Mouse (Mus musculus): ENCODE measurements around the gene Ccl24. TPM values are rescaled to one million over a fixed set of nuclear protein-coding genes. Genes with fewer than 3 reads are reported as not detected.
"Not testable (repeated sequence)": the region's sequence is repeated elsewhere in the genome, so short reads cannot be mapped to it uniquely, and the experiment has no call there.

Gene Ccl24
- 0.42 and 0.90 TPM in 2 replicates for polyA plus RNA-seq (2016; fragmentation: Nextera tagmentation; extraction: Ambion mirVana)

DNA sequence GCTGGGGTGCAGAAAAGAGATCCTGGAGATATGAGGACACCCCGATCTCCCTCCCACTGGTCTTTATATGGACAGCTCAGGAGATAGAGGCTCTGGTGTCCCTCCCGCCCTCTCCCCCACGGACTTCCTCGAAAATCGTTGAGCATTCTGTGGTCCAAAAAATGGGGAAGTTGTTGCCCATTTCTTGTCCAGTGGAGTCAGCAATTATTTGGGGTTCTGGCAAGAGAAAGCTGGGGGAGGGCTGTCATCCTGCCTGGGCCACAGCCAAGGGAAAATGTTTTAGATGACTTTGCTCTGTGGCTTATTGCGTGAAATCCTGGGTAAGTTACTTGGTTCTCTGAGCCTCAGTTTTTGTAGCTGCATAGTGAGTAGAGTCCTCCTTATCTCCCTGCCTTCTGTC lies at the start of gene Ccl24:
Ccl24 (minus strand) TSS at position 44 of the 400 bp plus-strand sequence.
- H3K36me3 ChIP-seq (replicated peaks): no peaks in the 10 kb centered on the region
- WGBS: 93% methylated on average over 6 of the region's 6 CpGs
- no peak for DNase-seq (ENCODE audit: extremely low spot score, low spot score)
- H3K9me3 ChIP-seq: no peaks in the 10 kb centered on the region; the same call in 1 of the 2 replicates
- no peaks in the 10 kb centered on the region for H3K4me1 ChIP-seq
- no peak within 1 kb of the TSS for H3K27ac ChIP-seq
- H3K4me3 ChIP-seq: no peak within 1 kb of the TSS
- H3K27me3 ChIP-seq (ENCODE audit: poor library complexity, severe bottlenecking): no peaks in the 10 kb centered on the region

DNA sequence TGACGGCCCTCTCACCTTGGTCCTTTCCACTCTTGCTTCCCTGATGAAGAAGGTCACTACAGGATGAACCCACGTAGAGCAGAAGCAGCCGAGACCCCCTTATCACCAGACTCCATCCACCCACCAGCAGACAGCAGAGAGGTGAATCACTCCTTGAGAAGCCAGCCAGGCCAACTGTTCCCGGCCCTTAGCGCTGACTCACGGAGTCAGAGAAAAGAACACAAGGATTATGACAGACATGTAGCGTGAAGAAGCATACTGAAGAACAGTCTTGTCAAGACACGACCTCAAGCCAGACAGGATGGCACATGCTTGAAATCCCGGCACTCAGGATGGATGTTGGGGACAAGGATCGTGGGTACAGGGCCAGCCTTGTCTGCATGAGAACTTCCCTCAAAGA lies 48.9 kb upstream of the Ccl24 start:
- H3K27me3 ChIP-seq (ENCODE audit: poor library complexity, severe bottlenecking): no peaks in the 10 kb centered on the region
- H3K4me1 ChIP-seq: 0 out of 2 replicates have a peak, but pooled peaks cover 2% of the 10 kb centered on the region
- 87% methylated on average over 10 of the region's 10 CpGs for WGBS
- H3K36me3 ChIP-seq (replicated peaks): no peaks in the 10 kb centered on the region
- no peak for DNase-seq (ENCODE audit: extremely low spot score, low spot score)
- no peaks in the 10 kb centered on the region for H3K9me3 ChIP-seq
- H3K27ac ChIP-seq: no peak overlapping the region
- no peak overlapping the region for H3K4me3 ChIP-seq

DNA sequence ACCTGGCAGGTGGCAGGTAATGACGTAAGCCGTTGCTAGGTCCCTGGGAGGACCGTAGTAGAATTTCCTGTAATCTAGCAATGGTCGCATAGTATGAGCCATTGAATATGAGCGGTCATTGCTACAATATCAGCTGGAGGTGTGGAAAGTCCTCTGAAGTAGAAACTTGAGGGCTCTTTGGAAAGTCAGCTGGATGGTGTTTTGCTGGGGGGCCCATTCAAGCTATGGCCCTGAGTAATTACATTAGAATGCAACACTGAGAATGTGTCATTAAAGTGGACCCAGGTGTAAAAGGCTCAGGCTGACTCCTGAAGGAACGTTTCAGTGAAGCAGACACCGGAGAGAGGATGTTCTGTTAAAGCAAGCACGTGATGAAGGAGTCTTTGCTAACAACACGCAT lies 47.7 kb upstream of the Ccl24 start:
- Histone ChIP-seq H3K27ac (no peak overlapping the region), H3K4me3 (no peak overlapping the region), H3K4me1 (0 out of 2 replicates have a peak, but pooled peaks cover 2% of the 10 kb centered on the region), H3K9me3 (no peaks in the 10 kb centered on the region), H3K27me3 (ENCODE audit: poor library complexity, severe bottlenecking) (no peaks in the 10 kb centered on the region), H3K36me3 (replicated peaks) (no peaks in the 10 kb centered on the region)
- DNase-seq (ENCODE audit: extremely low spot score, low spot score): no peak
- 86% methylated on average over 9 of the region's 9 CpGs for WGBS

DNA sequence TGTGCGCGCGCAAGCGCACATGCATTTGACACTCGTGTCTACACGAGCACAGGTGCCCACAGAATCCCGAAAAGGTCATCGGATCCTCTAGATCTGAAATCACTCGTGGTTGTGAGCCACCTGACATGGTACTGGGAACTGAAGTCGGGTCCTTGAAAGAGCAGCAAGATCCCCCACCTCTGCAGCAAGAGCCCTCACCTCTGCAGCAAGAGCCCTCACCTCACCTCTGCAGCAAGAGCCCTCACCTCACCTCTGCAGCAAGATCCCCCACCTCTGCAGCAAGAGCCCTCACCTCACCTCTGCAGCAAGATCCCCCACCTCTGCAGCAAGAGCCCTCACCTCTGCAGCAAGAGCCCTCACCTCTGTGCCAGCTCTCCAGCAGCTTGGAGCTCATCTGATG lies 46.9 kb upstream of the Ccl24 start:
- not testable (repeated sequence) for DNase-seq (ENCODE audit: extremely low spot score, low spot score); H3K4me1 ChIP-seq; H3K27ac ChIP-seq; H3K36me3 ChIP-seq (replicated peaks); H3K4me3 ChIP-seq; H3K9me3 ChIP-seq; H3K27me3 ChIP-seq (ENCODE audit: poor library complexity, severe bottlenecking)
- WGBS: 92% methylated on average over 10 of the region's 10 CpGs

DNA sequence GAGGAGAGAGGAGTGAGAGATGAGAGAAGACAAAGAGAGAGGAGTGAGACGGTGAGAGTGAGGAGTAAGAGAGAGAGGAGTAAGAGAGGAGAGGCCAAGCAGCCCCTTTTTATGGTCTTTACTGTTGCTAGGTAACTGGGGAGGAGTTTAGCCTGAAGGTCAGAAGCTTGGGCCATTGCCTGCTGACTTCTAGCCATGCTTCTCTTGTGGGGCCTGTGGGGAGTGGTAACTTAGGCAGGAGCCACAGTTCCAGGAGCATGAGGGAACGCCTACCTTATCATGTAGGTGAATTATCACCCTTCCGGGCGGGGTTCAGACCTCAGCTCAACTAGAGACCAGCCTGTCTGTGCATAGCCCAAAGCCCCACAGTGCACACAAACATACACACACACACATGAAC lies 36.9 kb upstream of the Ccl24 start:
- no peaks in the 10 kb centered on the region for H3K27me3 ChIP-seq (ENCODE audit: poor library complexity, severe bottlenecking)
- no peaks in the 10 kb centered on the region for H3K4me1 ChIP-seq
- DNase-seq (ENCODE audit: extremely low spot score, low spot score): no peak
- no peak overlapping the region for H3K27ac ChIP-seq
- H3K36me3 ChIP-seq (replicated peaks): no peaks in the 10 kb centered on the region
- WGBS: 78% methylated on average over 4 of the region's 4 CpGs
- H3K4me3 ChIP-seq: no peak overlapping the region
- H3K9me3 ChIP-seq: peaks cover 7% of the 10 kb centered on the region; the same call in 1 of the 2 replicates

DNA sequence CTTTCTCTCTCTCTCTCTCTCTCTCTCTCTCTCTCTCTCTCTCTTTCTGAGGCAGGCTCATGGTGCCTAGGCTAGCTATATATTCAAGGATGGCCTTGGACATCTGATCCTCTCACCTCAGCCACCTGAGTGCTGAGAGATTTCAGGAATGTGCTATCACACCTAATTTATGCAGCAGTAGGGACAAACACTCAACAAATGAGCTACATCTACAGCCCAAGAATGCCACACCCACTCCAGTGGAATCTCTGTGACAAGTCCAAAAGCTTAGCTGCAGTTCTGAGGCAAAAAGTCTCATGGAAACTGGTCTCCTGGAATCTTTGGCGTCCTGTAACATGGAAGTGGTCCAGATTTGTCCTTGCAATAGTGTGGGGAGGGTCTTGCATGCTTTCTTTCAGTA lies 34.7 kb upstream of the Ccl24 start:
- Histone ChIP-seq H3K36me3 (replicated peaks) (no peaks in the 10 kb centered on the region), H3K9me3 (peaks cover 13% of the 10 kb centered on the region), H3K4me3 (no peak overlapping the region), H3K27me3 (ENCODE audit: poor library complexity, severe bottlenecking) (no peaks in the 10 kb centered on the region), H3K4me1 (no peaks in the 10 kb centered on the region), H3K27ac (no peak overlapping the region)
- DNase-seq (ENCODE audit: extremely low spot score, low spot score): no peak
- 58% methylated on average over 1 of the region's 1 CpGs for WGBS

DNA sequence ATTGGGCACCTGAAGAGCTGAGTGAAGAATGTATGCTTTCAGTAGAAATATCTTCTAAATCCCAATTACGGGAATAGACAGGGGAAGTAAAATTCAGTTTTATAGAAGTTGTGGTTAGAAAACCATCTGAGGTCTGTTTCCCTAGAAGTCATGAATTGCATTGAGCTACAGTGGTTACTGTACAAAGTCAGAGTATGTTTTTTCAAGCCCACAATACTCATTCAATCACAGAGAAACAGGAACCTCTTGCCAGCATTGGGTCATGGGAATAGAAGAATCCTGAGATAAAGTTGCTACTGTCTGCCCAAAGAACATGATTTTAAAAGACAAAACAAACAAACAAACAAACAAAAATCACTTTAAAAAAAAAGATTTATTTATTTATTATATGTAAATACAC lies 33.9 kb upstream of the Ccl24 start:
- not testable (repeated sequence) for H3K27me3 ChIP-seq (ENCODE audit: poor library complexity, severe bottlenecking); DNase-seq (ENCODE audit: extremely low spot score, low spot score); H3K36me3 ChIP-seq (replicated peaks); H3K4me1 ChIP-seq; H3K4me3 ChIP-seq; H3K27ac ChIP-seq
- peaks cover 12% of the 10 kb centered on the region for H3K9me3 ChIP-seq
- WGBS: no CpG with 5 or more reads among the region's 1 CpGs

DNA sequence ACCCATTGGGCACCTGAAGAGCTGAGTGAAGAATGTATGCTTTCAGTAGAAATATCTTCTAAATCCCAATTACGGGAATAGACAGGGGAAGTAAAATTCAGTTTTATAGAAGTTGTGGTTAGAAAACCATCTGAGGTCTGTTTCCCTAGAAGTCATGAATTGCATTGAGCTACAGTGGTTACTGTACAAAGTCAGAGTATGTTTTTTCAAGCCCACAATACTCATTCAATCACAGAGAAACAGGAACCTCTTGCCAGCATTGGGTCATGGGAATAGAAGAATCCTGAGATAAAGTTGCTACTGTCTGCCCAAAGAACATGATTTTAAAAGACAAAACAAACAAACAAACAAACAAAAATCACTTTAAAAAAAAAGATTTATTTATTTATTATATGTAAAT lies 31.8 kb upstream of the Ccl24 start:
- not testable (repeated sequence) for H3K36me3 ChIP-seq (replicated peaks); H3K27ac ChIP-seq; H3K27me3 ChIP-seq (ENCODE audit: poor library complexity, severe bottlenecking); H3K4me1 ChIP-seq; DNase-seq (ENCODE audit: extremely low spot score, low spot score); H3K4me3 ChIP-seq
- no CpG with 5 or more reads among the region's 1 CpGs for WGBS
- H3K9me3 ChIP-seq: peaks cover 12% of the 10 kb centered on the region

DNA sequence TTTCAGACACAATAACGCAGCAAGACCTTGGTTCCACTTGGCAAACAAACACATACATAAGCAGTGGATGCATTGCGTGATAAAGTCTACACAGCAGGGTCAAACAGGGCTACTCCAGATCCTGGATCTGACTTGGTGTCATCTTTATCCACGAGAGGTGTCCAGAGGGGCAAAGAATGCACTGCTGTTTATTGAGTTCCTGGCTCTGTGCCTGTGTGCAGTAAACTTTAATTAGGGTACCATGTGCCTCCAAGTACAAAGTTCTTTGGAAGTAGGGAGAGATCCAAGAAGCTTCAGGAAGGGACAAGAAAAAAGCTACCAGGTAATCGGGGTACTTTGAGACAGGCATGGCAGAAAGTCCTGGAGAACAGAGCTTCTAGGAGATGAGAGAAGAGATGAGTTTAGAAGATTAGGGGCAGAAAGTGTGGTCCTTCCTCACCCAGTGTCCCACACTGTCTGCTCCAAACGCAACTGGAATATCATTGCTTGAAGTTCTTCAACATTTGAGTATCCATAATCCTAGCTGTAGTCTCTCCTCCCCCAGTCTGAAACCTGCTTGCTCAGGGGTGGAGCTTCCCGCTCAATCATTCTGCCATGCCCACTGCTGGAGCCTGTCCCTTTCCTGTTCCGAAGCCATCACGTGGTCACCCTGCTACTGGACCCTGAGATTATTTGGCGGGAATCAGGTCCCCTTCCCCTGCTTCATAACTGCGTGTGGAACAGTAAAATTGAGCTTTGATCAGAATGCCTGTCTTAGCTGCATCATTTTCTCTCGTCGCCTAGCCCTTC lies 17.3 kb upstream of the Ccl24 start:
- Histone ChIP-seq H3K4me3 (no peak overlapping the region), H3K36me3 (replicated peaks) (no peaks in the 10 kb centered on the region), H3K27me3 (ENCODE audit: poor library complexity, severe bottlenecking) (no peaks in the 10 kb centered on the region), H3K9me3 (peaks cover 18% of the 10 kb centered on the region), H3K4me1 (peaks cover 6% of the 10 kb centered on the region; the same call in 1 of the 2 replicates), H3K27ac (no peak overlapping the region)
- no peak for DNase-seq (ENCODE audit: extremely low spot score, low spot score)
- WGBS: 83% methylated on average over 12 of the region's 12 CpGs

DNA sequence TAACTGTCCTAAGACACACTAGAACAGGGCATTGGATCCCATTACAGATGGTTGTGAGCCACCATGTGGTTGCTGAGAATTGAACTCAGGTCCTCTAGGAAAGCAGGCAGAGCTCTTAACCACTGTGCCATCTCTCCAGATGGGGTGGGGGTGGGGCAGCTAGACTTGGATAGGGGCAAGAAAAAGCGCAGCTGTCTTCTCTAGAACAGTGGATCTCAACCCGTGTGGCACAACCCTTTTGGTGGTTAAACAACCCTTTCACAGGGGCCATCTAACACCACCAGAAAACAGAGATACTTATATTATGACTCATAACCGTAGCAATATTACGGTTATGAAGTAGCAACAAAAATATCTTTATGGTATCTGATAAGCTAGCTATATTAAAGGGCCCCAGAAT lies 14.9 kb upstream of the Ccl24 start:
- H3K9me3 ChIP-seq: peaks cover 18% of the 10 kb centered on the region
- WGBS: 90% methylated on average over 4 of the region's 4 CpGs
- H3K27me3 ChIP-seq (ENCODE audit: poor library complexity, severe bottlenecking): no peaks in the 10 kb centered on the region
- peaks cover 6% of the 10 kb centered on the region; the same call in 1 of the 2 replicates for H3K4me1 ChIP-seq
- H3K36me3 ChIP-seq (replicated peaks): no peaks in the 10 kb centered on the region
- H3K27ac ChIP-seq: no peak overlapping the region
- no peak for DNase-seq (ENCODE audit: extremely low spot score, low spot score)
- no peak overlapping the region for H3K4me3 ChIP-seq

DNA sequence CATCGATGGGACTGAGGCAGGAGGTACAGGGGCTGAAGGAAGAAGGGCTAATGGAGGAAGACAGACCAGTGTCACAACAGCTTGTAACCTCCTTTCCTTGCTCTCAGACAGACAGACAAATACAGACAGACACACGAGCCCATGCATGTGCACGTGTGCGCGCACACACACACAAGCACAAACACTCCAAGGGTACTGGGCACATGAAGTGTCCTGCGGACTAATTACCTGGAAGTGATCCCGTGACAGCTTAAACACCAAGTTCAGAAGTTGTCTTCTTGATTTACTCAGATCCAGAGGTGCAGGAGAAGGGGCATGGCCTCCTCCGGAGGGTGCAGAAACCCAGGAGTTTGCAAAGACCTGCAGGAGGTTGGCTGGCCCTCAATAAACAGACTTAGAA lies 12.8 kb upstream of the Ccl24 start:
- Histone ChIP-seq H3K4me3 (no peak overlapping the region), H3K36me3 (replicated peaks) (no peaks in the 10 kb centered on the region), H3K27me3 (ENCODE audit: poor library complexity, severe bottlenecking) (no peaks in the 10 kb centered on the region), H3K4me1 (peaks cover 6% of the 10 kb centered on the region; the same call in 1 of the 2 replicates), H3K9me3 (peaks cover 8% of the 10 kb centered on the region), H3K27ac (no peak overlapping the region)
- no peak for DNase-seq (ENCODE audit: extremely low spot score, low spot score)
- 89% methylated on average over 8 of the region's 8 CpGs for WGBS

DNA sequence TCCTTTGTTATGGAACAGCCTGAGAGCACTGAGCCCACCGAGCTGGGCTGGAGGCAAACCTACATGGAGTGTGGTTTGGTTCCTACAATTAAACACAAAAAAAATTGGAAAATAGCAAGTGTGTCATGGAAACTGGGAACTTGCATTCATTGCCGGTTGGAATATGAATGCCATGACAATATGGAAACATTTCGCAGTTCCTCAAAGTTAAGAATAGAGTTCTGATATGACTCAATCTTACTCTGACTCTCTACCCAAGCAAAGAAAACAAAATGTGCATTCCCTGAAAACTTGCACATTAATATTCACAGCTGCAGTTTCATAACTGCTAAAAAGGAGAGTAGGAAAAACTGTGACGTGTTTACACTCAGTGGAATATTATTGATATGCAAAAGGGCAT lies 9.5 kb upstream of the Ccl24 start:
- H3K27me3 ChIP-seq (ENCODE audit: poor library complexity, severe bottlenecking): no peaks in the 10 kb centered on the region
- 87% methylated on average over 4 of the region's 4 CpGs for WGBS
- no peaks in the 10 kb centered on the region for H3K9me3 ChIP-seq
- H3K4me1 ChIP-seq: peaks cover 6% of the 10 kb centered on the region; the same call in 1 of the 2 replicates
- no peak overlapping the region for H3K4me3 ChIP-seq
- DNase-seq (ENCODE audit: extremely low spot score, low spot score): no peak
- H3K27ac ChIP-seq: no peak overlapping the region
- H3K36me3 ChIP-seq (replicated peaks): no peaks in the 10 kb centered on the region

DNA sequence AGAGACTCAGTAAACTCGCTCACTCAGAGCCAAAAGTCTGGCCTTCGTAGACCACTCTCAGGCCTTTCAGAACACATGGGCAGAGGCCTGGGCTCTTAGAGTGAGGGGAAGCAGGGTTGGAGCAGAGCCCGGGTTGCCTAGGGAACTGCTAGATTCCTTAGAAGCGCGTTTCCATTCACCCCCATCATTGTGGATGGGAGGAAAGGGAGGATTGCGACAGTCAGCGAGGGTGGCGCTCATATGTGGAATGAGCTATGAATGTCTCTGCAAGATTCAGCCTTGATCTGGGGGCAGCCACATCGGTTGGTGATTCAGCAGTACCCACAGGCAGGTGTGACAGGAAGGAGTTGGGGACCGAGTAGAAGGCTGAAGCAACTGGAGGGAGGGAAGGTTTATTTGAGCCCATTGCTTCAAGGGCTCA lies 6.5 kb upstream of the Ccl24 start:
- Histone ChIP-seq H3K9me3 (no peaks in the 10 kb centered on the region), H3K27ac (no peak overlapping the region), H3K27me3 (ENCODE audit: poor library complexity, severe bottlenecking) (no peaks in the 10 kb centered on the region), H3K4me3 (no peak overlapping the region), H3K36me3 (replicated peaks) (no peaks in the 10 kb centered on the region), H3K4me1 (no peaks in the 10 kb centered on the region)
- WGBS: 90% methylated on average over 10 of the region's 10 CpGs
- DNase-seq (ENCODE audit: extremely low spot score, low spot score): no peak

All from forebrain, embryonic 10.5 days (tissue).